Mouse (Mus musculus) kidney, adult 2 months (tissue): Measurements from ENCODE around the gene Cd33.

Source experiments
- CTCF ChIP-seq: fragments of 200-500 bp; conservative IDR thresholded peaks from 2 replicates; pipeline ENCODE4 v1.5.1; 2011; ENCODE audit warnings: low read depth, mild to moderate bottlenecking, control low read depth, low read length, moderate library complexity, mixed read lengths; ENCODE audit not compliant: insufficient read depth, insufficient read length
- POLR2A ChIP-seq: fragments of 200-500 bp; IDR thresholded peaks from one replicate; pipeline ENCODE4 v1.6.1; 2011; ENCODE audit warnings: low read depth, low read length, control low read depth

GRCm38 (mm10) chr7:43475706-43476105 is 68.5 kb downstream of the Cd33 start:
- no peak for TF ChIP-seq CTCF
- TF ChIP-seq POLR2A = no peak
